Mouse (Mus musculus) myocyte (in vitro differentiated cells): ENCODE measurements around the gene Csrp2.

ENCODE experiments used
- CEBPB ChIP-seq: IDR thresholded peaks from 2 replicates; pipeline ENCODE4 v1.6.1; 2011; ENCODE audit warnings: mild to moderate bottlenecking, moderate library complexity; ENCODE audit not compliant: poor library complexity, insufficient read depth, severe bottlenecking
- E2F4 ChIP-seq: IDR thresholded peaks from one replicate; pipeline ENCODE4 v1.6.1; 2011; ENCODE audit warnings: mild to moderate bottlenecking, control low read depth, moderate library complexity; ENCODE audit not compliant: insufficient read depth
- MAX ChIP-seq: IDR thresholded peaks from one replicate; pipeline ENCODE4 v1.6.1; 2011; ENCODE audit warnings: low read depth, mild to moderate bottlenecking, control low read depth
- MYOD1 ChIP-seq, 3 experiments: IDR thresholded peaks; one replicate each; pipeline ENCODE4 v1.6.1; 2011; ENCODE audit warnings: control low read depth in 2 of 3, low read depth in 2 of 3, mild to moderate bottlenecking in 2 of 3, moderate library complexity in 1 of 3; ENCODE audit not compliant: insufficient read length in 2 of 3, control insufficient read depth in 1 of 3
- MYOG ChIP-seq, 3 experiments: IDR thresholded peaks; one replicate each; pipeline ENCODE4 v1.6.1; 2011; ENCODE audit warnings: control low read depth in 2 of 3, low read depth in 2 of 3, mild to moderate bottlenecking in 2 of 3; ENCODE audit not compliant: insufficient read length in 2 of 3, control insufficient read depth in 1 of 3, insufficient read depth in 1 of 3
- POLR2A ChIP-seq: IDR thresholded peaks from one replicate; pipeline ENCODE4 v1.6.1; 2011; ENCODE audit warnings: low read depth, mild to moderate bottlenecking, control low read depth, moderate library complexity; ENCODE audit not compliant: insufficient read length
- POLR2AphosphoS2 ChIP-seq: IDR thresholded peaks from one replicate; pipeline ENCODE4 v1.6.1; 2011; ENCODE audit warnings: low read depth, control low read depth; ENCODE audit not compliant: insufficient read length
- REST ChIP-seq: IDR thresholded peaks from one replicate; pipeline ENCODE4 v1.6.1; 2011; ENCODE audit warnings: mild to moderate bottlenecking, control low read depth, moderate library complexity; ENCODE audit not compliant: insufficient read depth, insufficient read length
- SRF ChIP-seq: IDR thresholded peaks from one replicate; pipeline ENCODE4 v1.6.1; 2011; ENCODE audit warnings: low read depth; ENCODE audit not compliant: control insufficient read depth, insufficient read length
- TCF12 ChIP-seq: IDR thresholded peaks from one replicate; pipeline ENCODE4 v1.6.1; 2011; ENCODE audit warnings: mild to moderate bottlenecking, control low read depth; ENCODE audit not compliant: poor library complexity, insufficient read depth, severe bottlenecking
- TCF3 ChIP-seq: IDR thresholded peaks from one replicate; pipeline ENCODE4 v1.6.1; 2011; ENCODE audit warnings: low read depth, control low read depth; ENCODE audit not compliant: insufficient read length
- USF1 ChIP-seq: IDR thresholded peaks from one replicate; pipeline ENCODE4 v1.6.1; 2011; ENCODE audit warnings: low read depth, mild to moderate bottlenecking, control low read depth, moderate library complexity

DNA sequence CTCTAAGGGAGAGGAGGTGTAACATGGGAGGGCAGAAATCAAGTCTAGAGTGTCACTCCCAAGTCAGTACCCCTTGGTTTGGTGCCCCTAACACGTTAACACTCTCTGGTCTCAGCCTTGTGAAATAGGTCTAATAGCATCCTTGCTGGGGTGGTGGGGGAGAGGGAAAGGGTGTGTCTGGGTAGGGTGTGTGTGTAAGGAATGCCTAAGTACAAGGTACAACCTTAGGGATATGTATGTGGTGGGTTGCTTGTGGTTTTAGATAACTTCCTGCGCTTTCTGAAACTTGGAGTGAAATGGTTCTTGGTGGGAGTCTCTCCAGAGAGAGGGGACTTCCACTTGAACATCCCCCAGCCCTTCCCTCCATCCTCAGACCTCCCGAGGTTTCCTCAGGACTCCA, 2.3 kb downstream of the Csrp2 start:
- no peak for TF ChIP-seq MYOG (IDR thresholded peaks at IDR 0.05; ENCODE audit: control insufficient read depth in 1 of 3, insufficient read depth in 1 of 3, insufficient read length in 2 of 3, low read depth in 2 of 3)
- no peak for TF ChIP-seq POLR2A
- no peak for TF ChIP-seq SRF
- TF ChIP-seq USF1, result no peak
- TF ChIP-seq POLR2AphosphoS2, result no peak
- TF ChIP-seq CEBPB, result no peak
- TF ChIP-seq MAX, result no peak
- TF ChIP-seq E2F4, result no peak
- TF ChIP-seq TCF12, result no peak
- TF ChIP-seq TCF3, result no peak
- TF ChIP-seq MYOD1 (IDR thresholded peaks at IDR 0.05; ENCODE audit: control insufficient read depth in 1 of 3, insufficient read length in 2 of 3, low read depth in 2 of 3), result no peak
- no peak for TF ChIP-seq REST
